Mouse (Mus musculus) adrenal gland, adult 18-20 months (tissue): ENCODE measurements around the gene Tmco5. TPM values are rescaled to one million over a fixed set of nuclear protein-coding genes. Genes with fewer than 3 reads are reported as not detected.

Experiments
- DNase-seq, 2 experiments: peaks; one replicate each; pipeline ENCODE4 v3.0.0; 2021 to 2022; ENCODE audit warnings: low spot score in 2 of 2
- long read RNA-seq, 2 experiments: library from polyadenylated mRNA; stranded (forward); transcript quantifications; one replicate each; pipeline ENCODE4 v2.0.0; 2021
- total RNA-seq, 2 experiments: library from RNA; stranded (reverse); gene quantifications; 1 replicate in 1 of 2; 2 replicates in 1 of 2; pipeline ENCODE4 v1.2.3; 2021

The Tmco5 gene
- not detected for total RNA-seq
- long read RNA-seq, experiment 1 = 0 reads
- long read RNA-seq, experiment 2 = 0 reads

GRCm38 (mm10) chr2:116878391-116878790 lies at the start of gene Tmco5:
Tmco5 (plus strand) TSS chr2:116878691.
- DNase-seq = no peak

GRCm38 (mm10) chr2:116831863-116832262 lies 46.6 kb upstream of the Tmco5 start:
- DNase-seq = no peak

GRCm38 (mm10) chr2:116837829-116838228 lies 40.7 kb upstream of the Tmco5 start:
- no peak for DNase-seq

- DNase-seq = peak in 1 of 2 experiments; percentile 32
These were observed 39.8 kb upstream of the Tmco5 start for GRCm38 (mm10) chr2:116838538-116839197.

GRCm38 (mm10) chr2:116849980-116850636 lies 28.4 kb upstream of the Tmco5 start:
- no peak for DNase-seq

GRCm38 (mm10) chr2:116851356-116851755 lies 27.1 kb upstream of the Tmco5 start:
- no peak for DNase-seq

GRCm38 (mm10) chr2:116852249-116852648 lies 26.2 kb upstream of the Tmco5 start:
- DNase-seq = no peak

GRCm38 (mm10) chr2:116858703-116859102 lies 19.8 kb upstream of the Tmco5 start:
- no peak for DNase-seq

GRCm38 (mm10) chr2:116876955-116877615 lies 1.4 kb upstream of the Tmco5 start:
- no peak for DNase-seq

GRCm38 (mm10) chr2:116879730-116880129 lies 1.2 kb downstream of the Tmco5 start:
- no peak for DNase-seq

GRCm38 (mm10) chr2:116893316-116893987 lies 15.0 kb downstream of the Tmco5 start:
- no peak for DNase-seq

GRCm38 (mm10) chr2:116893988-116894363 lies 15.5 kb downstream of the Tmco5 start:
- DNase-seq = no peak

GRCm38 (mm10) chr2:116899615-116900272 lies 21.3 kb downstream of the Tmco5 start:
- peak; percentile 95 to 96 for DNase-seq

GRCm38 (mm10) chr2:116900273-116900843 lies 21.9 kb downstream of the Tmco5 start:
- no peak for DNase-seq

- no peak for DNase-seq
These were observed 29.8 kb downstream of the Tmco5 start for GRCm38 (mm10) chr2:116908268-116908667.

GRCm38 (mm10) chr2:116912334-116913070 lies 34.0 kb downstream of the Tmco5 start:
- no peak for DNase-seq

- DNase-seq = no peak
These were observed 35.4 kb downstream of the Tmco5 start for GRCm38 (mm10) chr2:116913677-116914405.

- no peak for DNase-seq
These were observed 36.1 kb downstream of the Tmco5 start for GRCm38 (mm10) chr2:116914636-116915035.

- no peak for DNase-seq
These were observed 40.1 kb downstream of the Tmco5 start for GRCm38 (mm10) chr2:116918598-116918997.
